Mouse (Mus musculus) myocyte (in vitro differentiated cells): ENCODE data around the gene Kdm6b.
A peak's percentile ranks its signal among the peaks of the same experiment; 100 is the strongest.

ENCODE experiments used
- CEBPB ChIP-seq: IDR thresholded peaks from 2 replicates; pipeline ENCODE4 v1.6.1; 2011; ENCODE audit warnings: mild to moderate bottlenecking, moderate library complexity; ENCODE audit not compliant: poor library complexity, insufficient read depth, severe bottlenecking
- E2F4 ChIP-seq: IDR thresholded peaks from one replicate; pipeline ENCODE4 v1.6.1; 2011; ENCODE audit warnings: mild to moderate bottlenecking, control low read depth, moderate library complexity; ENCODE audit not compliant: insufficient read depth
- MAX ChIP-seq: IDR thresholded peaks from one replicate; pipeline ENCODE4 v1.6.1; 2011; ENCODE audit warnings: low read depth, mild to moderate bottlenecking, control low read depth
- MYOG ChIP-seq, 3 experiments: IDR thresholded peaks; one replicate each; pipeline ENCODE4 v1.6.1; 2011; ENCODE audit warnings: control low read depth in 2 of 3, low read depth in 2 of 3, mild to moderate bottlenecking in 2 of 3; ENCODE audit not compliant: insufficient read length in 2 of 3, control insufficient read depth in 1 of 3, insufficient read depth in 1 of 3
- POLR2A ChIP-seq: IDR thresholded peaks from one replicate; pipeline ENCODE4 v1.6.1; 2011; ENCODE audit warnings: low read depth, mild to moderate bottlenecking, control low read depth, moderate library complexity; ENCODE audit not compliant: insufficient read length
- SRF ChIP-seq: IDR thresholded peaks from one replicate; pipeline ENCODE4 v1.6.1; 2011; ENCODE audit warnings: low read depth; ENCODE audit not compliant: control insufficient read depth, insufficient read length
- TCF12 ChIP-seq: IDR thresholded peaks from one replicate; pipeline ENCODE4 v1.6.1; 2011; ENCODE audit warnings: mild to moderate bottlenecking, control low read depth; ENCODE audit not compliant: poor library complexity, insufficient read depth, severe bottlenecking
- TCF3 ChIP-seq: IDR thresholded peaks from one replicate; pipeline ENCODE4 v1.6.1; 2011; ENCODE audit warnings: low read depth, control low read depth; ENCODE audit not compliant: insufficient read length
- USF1 ChIP-seq: IDR thresholded peaks from one replicate; pipeline ENCODE4 v1.6.1; 2011; ENCODE audit warnings: low read depth, mild to moderate bottlenecking, control low read depth, moderate library complexity

- TF ChIP-seq TCF12 (peak; percentile 2), E2F4 (no peak), MAX (no peak), TCF3 (peak; percentile 77), USF1 (no peak), SRF (no peak), CEBPB (no peak), POLR2A (peak; percentile 65), MYOG (IDR thresholded peaks at IDR 0.05; ENCODE audit: control insufficient read depth in 1 of 3, insufficient read depth in 1 of 3, insufficient read length in 2 of 3, low read depth in 2 of 3) (peak in 2 of 3 experiments; percentile 74 to 75)
Measured at GRCm38 (mm10) chr11:69368356-69369214, 44.9 kb downstream of the Kdm6b start.
